Mouse (Mus musculus) regulatory T cell (primary cell): ENCODE measurements at regions not wholly inside any gene's neighbourhood (a gene's known extent, or its start where the extent isn't known, plus 50 kb on each side); places are given as distances from the start of the nearest gene placed in this dataset.

ENCODE experiments used
- in situ Hi-C: fragments of 300-600 bp; cut with MboI, MseI; formaldehyde crosslinking; loops from one replicate; pipeline ENCODE4 v1.15.1; 2025; ENCODE audit warnings: high pct_unique_total_duplicates

- in situ Hi-C loops, result no loop called here
These were observed 50.8 kb upstream of the Mboat1 start for GRCm38 (mm10) chr13:30085446-30085845.

- in situ Hi-C loops, result no loop called here
These were observed 51.3 kb upstream of the Mboat1 start for GRCm38 (mm10) chr13:30085005-30085404.

GRCm38 (mm10) chr13:30084386-30084785, 51.9 kb upstream of the Mboat1 start:
- in situ Hi-C loops, result loop anchor here (5.0 kb wide), 1 partner anchor 227 kb away; the partner anchor contains the start of gene Cdkal1

- in situ Hi-C loops, result loop anchor here (5.0 kb wide), 1 partner anchor 227 kb away; the partner anchor contains the start of gene Cdkal1
These were observed 52.3 kb upstream of the Mboat1 start for GRCm38 (mm10) chr13:30083949-30084348.

- in situ Hi-C loops, result loop anchor here (5.0 kb wide), 1 partner anchor 225 kb away; the partner anchor contains the start of gene Cdkal1
These were observed 53.5 kb upstream of the Mboat1 start for GRCm38 (mm10) chr13:30082761-30083160.

GRCm38 (mm10) chr13:30080705-30081474, 55.4 kb upstream of the Mboat1 start:
- in situ Hi-C loops, result loop anchor here (5.0 kb wide), 1 partner anchor 224 kb away; the partner anchor contains the start of gene Cdkal1

GRCm38 (mm10) chr13:30074517-30075064, 61.7 kb upstream of the Mboat1 start:
- in situ Hi-C loops, result no loop called here

GRCm38 (mm10) chr13:30074069-30074468, 62.2 kb upstream of the Mboat1 start:
- in situ Hi-C loops, result no loop called here

GRCm38 (mm10) chr13:30069397-30069796, 66.9 kb upstream of the Mboat1 start:
- in situ Hi-C loops, result no loop called here

- in situ Hi-C loops, result no loop called here
These were observed 68.5 kb upstream of the Mboat1 start for GRCm38 (mm10) chr13:30067581-30068375.

- in situ Hi-C loops, result no loop called here
These were observed 70.8 kb upstream of the Mboat1 start for GRCm38 (mm10) chr13:30065520-30065919.

- in situ Hi-C loops, result no loop called here
These were observed 72.5 kb upstream of the Mboat1 start for GRCm38 (mm10) chr13:30063741-30064140.

- in situ Hi-C loops, result no loop called here
These were observed 74.0 kb upstream of the Mboat1 start for GRCm38 (mm10) chr13:30062285-30062684.

GRCm38 (mm10) chr13:30055141-30055645, 69.3 kb upstream of the E2f3 start:
- in situ Hi-C loops, result no loop called here

GRCm38 (mm10) chr13:30051891-30052550, 66.2 kb upstream of the E2f3 start:
- in situ Hi-C loops, result no loop called here

- in situ Hi-C loops, result no loop called here
These were observed 65.1 kb upstream of the E2f3 start for GRCm38 (mm10) chr13:30050745-30051508.

- in situ Hi-C loops, result no loop called here
These were observed 62.5 kb upstream of the E2f3 start for GRCm38 (mm10) chr13:30048260-30048859.

- in situ Hi-C loops, result no loop called here
These were observed 60.8 kb upstream of the E2f3 start for GRCm38 (mm10) chr13:30046504-30047169.

GRCm38 (mm10) chr13:30046061-30046460, 60.2 kb upstream of the E2f3 start:
- in situ Hi-C loops, result no loop called here

GRCm38 (mm10) chr13:30045225-30045624, 59.4 kb upstream of the E2f3 start:
- in situ Hi-C loops, result no loop called here
